Mouse (Mus musculus) neural tube, embryonic 15.5 days (tissue): ENCODE results near the gene Ifnar1. TPM values are rescaled to one million over a fixed set of nuclear protein-coding genes. Genes with fewer than 3 reads are reported as not detected.
A peak's percentile ranks its signal among the peaks of the same experiment; 100 is the strongest.
"Not testable (repeated sequence)": the region's sequence is repeated elsewhere in the genome, so short reads cannot be mapped to it uniquely, and the experiment has no call there.

ENCODE experiments used
- ATAC-seq: fragments of 200-750 bp; cut with Nextera tagmentation; 2 replicates; pipeline ENCODE4 v1.8.0; 2017; ENCODE audit warnings: mild to moderate bottlenecking, moderate TSS enrichment, moderate library complexity; ENCODE audit not compliant: low FRiP score
- H3K27ac ChIP-seq: fragments of 300-500 bp; sonication (generic); replicated peaks from 2 replicates; pipeline ENCODE4 v1.5.1; 2015; ENCODE audit warnings: mild to moderate bottlenecking, inconsistent platforms
- H3K27me3 ChIP-seq: fragments of 300-500 bp; sonication (generic); replicated peaks from 2 replicates; pipeline ENCODE4 v1.6.1; 2015; ENCODE audit warnings: inconsistent platforms
- H3K36me3 ChIP-seq: fragments of 300-500 bp; sonication (generic); 2 replicates; pipeline ENCODE4 v1.6.1; 2015; ENCODE audit warnings: inconsistent platforms
- H3K4me1 ChIP-seq: fragments of 300-500 bp; sonication (generic); 2 replicates; pipeline ENCODE4 v1.6.1; 2015; ENCODE audit warnings: inconsistent platforms
- H3K4me2 ChIP-seq: fragments of 300-500 bp; sonication (generic); 2 replicates; pipeline ENCODE4 v1.6.1; 2015; ENCODE audit warnings: inconsistent platforms, mild to moderate bottlenecking, moderate library complexity
- H3K4me3 ChIP-seq: fragments of 300-500 bp; sonication (generic); replicated peaks from 2 replicates; pipeline ENCODE4 v1.5.1; 2015; ENCODE audit warnings: mild to moderate bottlenecking, inconsistent platforms
- H3K9ac ChIP-seq: fragments of 300-500 bp; sonication (generic); replicated peaks from 2 replicates; pipeline ENCODE4 v1.6.1; 2015; ENCODE audit warnings: mild to moderate bottlenecking, inconsistent platforms
- H3K9me3 ChIP-seq: fragments of 300-500 bp; sonication (generic); replicated peaks from 2 replicates; pipeline ENCODE4 v1.6.1; 2016; ENCODE audit warnings: inconsistent platforms
- WGBS: fragments of 180-500 bp; shearing (Covaris S2); methylation state at CpG from one replicate; pipeline ENCODE4 v1.1.7; 2015; ENCODE audit warnings: mixed read lengths; 5-methylcytosine and 5-hydroxymethylcytosine counted together
- polyA plus RNA-seq: library from polyadenylated mRNA; unstranded; fragments of >200 nt; fragmentation: Nextera tagmentation; extraction: Ambion mirVana; gene quantifications from 2 replicates; pipeline ENCODE4 v1.2.1, GENCODE M21; 2015

The Ifnar1 gene
- 45.3 and 46.8 TPM in 2 replicates for polyA plus RNA-seq

DNA sequence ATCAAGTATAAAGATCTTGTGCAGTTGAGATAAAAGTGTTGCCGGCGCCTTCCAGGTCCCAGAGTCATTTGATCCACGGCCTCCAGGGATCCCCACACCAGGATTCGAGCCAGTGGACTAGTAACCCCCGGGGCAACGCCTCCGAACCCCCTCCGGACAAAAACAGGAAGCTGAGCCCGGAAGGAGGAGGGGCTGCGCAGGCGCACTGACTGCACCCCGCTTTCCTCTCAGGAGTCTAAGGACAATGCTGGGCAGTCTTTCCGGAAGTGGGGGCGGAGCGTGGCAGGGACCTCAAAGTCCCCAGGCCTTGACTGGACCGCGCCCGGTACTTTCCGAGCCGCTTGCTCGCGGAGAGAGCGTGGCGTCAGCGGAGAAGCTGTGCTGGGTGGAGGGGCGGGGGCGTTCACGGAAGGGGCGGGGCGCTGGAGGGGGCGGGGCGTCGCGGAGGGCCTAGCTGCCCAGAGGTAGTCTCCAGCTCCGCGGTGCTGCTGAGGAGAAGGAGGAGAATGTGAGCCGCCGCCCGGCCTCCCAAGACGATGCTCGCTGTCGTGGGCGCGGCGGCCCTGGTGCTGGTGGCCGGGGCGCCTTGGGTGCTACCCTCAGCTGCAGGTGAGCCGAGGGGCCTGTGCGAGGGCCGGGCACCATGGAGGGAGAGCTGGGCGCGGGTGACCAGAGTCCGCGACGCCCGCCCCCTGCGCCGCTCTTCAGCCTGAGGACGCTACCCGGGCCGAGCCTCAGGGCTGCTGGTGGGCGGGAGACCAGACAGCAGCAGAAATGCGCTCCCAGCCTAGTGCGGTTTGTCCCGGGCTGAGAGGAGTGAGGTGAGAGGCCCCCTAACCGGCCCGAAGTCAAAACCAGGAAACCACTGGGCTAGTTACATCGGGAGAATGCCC lies at the start of gene Ifnar1:
TSS of gene Ifnar1 (plus strand) at position 431 of the 893 bp plus-strand sequence.
- Histone ChIP-seq H3K9ac (peak within 1 kb of the TSS; percentile 100), H3K36me3 (peaks cover 9% of the 10 kb centered on the region), H3K4me1 (peaks cover 37% of the 10 kb centered on the region), H3K4me2 (peak within 1 kb of the TSS; percentile 68), H3K9me3 (no peaks in the 10 kb centered on the region), H3K27ac (peak within 1 kb of the TSS; percentile 96), H3K4me3 (peak within 1 kb of the TSS; percentile 97), H3K27me3 (no peaks in the 10 kb centered on the region)
- ATAC-seq = peak; percentile 99
- WGBS = under 1% methylated on average over 66 of the region's 68 CpGs

DNA sequence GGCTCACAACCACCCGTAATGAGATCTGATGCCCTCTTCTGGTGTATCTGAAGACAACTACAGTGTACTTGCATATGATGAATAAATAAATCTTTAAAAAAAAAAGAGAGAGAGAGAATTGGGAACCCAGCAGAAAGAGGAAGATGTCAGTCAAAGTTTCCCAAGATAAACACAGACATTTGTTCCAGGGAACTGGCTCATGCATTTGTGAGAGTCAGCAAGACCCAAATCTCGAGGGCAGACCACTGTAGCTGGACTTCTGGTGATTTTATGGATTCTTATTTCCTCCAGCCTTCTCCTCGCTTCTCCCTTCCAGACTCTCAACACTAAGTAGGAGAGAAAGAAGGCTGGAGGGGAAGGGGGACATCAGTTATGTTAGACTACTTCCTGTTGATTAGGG lies 47.0 kb upstream of the Ifnar1 start:
- Histone ChIP-seq H3K9ac (no peak overlapping the region), H3K4me1 (no peaks in the 10 kb centered on the region), H3K9me3 (no peaks in the 10 kb centered on the region), H3K36me3 (no peaks in the 10 kb centered on the region), H3K4me3 (no peak overlapping the region), H3K27me3 (no peaks in the 10 kb centered on the region), H3K4me2 (no peak overlapping the region), H3K27ac (no peak overlapping the region)
- no peak for ATAC-seq
- WGBS = 63% methylated on average over 3 of the region's 3 CpGs

DNA sequence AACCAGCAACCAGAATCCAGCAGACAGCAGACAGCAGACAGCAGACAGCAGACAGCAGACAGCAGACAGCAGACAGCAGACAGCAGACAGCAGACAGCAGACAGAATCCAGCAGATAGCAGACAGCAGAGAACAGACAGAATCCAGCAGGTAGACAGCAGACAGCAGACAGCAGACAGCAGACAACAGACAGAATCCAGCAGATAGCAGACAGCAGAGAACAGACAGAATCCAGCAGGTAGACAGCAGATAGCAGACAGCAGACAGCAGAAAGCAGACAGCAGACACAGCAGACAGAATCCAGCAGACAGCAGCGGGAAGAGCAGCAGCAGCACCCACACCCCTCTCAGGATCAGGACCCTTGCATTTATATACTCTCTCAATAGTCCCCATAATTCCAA lies 46.4 kb upstream of the Ifnar1 start:
- not testable (repeated sequence) for H3K4me2 ChIP-seq, H3K27ac ChIP-seq, H3K4me3 ChIP-seq, ATAC-seq, H3K9me3 ChIP-seq, H3K4me1 ChIP-seq, H3K27me3 ChIP-seq, H3K9ac ChIP-seq, H3K36me3 ChIP-seq
- WGBS = 86% methylated on average over 1 of the region's 1 CpGs

DNA sequence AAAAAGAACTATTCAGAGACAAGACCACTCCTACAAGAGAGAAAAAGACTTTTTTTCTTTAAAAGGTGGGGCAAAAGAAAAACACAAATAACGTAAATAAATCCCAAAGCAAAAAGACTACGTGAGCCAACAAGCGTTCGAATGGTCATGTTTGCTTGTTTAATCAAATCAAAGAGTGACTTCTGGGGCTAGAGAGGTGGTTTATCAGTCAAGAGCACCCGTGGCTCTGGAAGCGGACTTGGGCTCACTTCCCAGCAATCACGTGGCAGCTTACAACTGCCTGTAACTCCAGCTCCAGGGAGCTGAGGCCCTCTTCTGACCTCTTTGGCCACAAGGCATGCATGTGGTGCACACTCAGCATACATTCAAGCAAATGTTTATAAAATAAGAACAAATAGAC lies 43.7 kb upstream of the Ifnar1 start:
- Histone ChIP-seq H3K27ac (no peak overlapping the region), H3K27me3 (no peaks in the 10 kb centered on the region), H3K36me3 (no peaks in the 10 kb centered on the region), H3K9ac (no peak overlapping the region), H3K9me3 (no peaks in the 10 kb centered on the region), H3K4me2 (no peak overlapping the region), H3K4me3 (no peak overlapping the region), H3K4me1 (no peaks in the 10 kb centered on the region)
- ATAC-seq = no peak
- WGBS = 70% methylated on average over 7 of the region's 7 CpGs

DNA sequence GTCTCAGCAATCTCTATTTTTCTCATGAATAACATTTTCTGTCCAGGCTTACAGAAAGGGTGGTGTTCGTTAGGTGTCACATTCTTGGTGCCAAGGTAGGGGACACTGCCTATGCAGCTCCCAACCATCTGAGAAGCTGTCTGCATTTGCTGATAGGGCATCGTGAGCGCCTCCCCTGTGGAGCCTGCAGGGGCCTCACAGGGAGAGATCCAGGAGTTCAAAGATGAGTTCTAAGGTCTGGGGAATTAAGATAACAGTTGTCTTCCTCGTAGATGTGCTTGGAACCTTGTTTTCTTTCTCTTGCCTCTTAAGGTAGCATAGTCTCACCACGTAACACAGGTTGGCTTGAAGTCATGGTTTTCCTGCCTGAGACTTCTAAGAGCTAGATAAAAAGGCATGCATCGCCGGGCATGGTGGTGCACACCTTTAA lies 43.2 kb upstream of the Ifnar1 start:
- no peak overlapping the region for H3K4me2 ChIP-seq
- no peaks in the 10 kb centered on the region for H3K9me3 ChIP-seq
- no peak overlapping the region for H3K4me3 ChIP-seq
- WGBS = 84% methylated on average over 7 of the region's 7 CpGs
- no peak for ATAC-seq
- H3K27ac ChIP-seq = no peak overlapping the region
- H3K9ac ChIP-seq = no peak overlapping the region
- H3K4me1 ChIP-seq = no peaks in the 10 kb centered on the region
- H3K27me3 ChIP-seq = no peaks in the 10 kb centered on the region
- no peaks in the 10 kb centered on the region for H3K36me3 ChIP-seq

DNA sequence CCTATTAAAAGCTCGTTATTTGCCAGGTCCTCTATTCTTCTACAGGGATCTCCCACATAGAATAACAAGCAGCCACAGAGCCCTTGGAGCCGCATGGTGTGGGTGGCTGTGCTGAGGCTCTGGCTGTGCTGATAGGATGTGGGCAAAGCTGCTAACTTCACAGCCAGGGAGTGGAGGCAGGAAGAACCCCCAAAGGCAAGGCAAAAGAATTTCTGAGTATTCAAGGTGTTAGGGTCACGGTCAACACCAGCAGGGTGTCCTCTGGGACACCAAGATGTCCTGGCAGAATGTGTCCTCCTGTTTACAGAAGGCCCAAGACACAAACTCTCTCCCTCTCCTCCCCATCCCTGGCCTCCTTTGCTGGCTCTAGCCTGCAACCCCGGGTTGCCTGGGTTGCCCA lies 42.6 kb upstream of the Ifnar1 start:
- no peak overlapping the region for H3K4me3 ChIP-seq
- no peaks in the 10 kb centered on the region for H3K27me3 ChIP-seq
- 0 out of 2 replicates have a peak, but pooled peaks cover 2% of the 10 kb centered on the region for H3K4me1 ChIP-seq
- H3K9me3 ChIP-seq = no peaks in the 10 kb centered on the region
- no peak for ATAC-seq
- H3K36me3 ChIP-seq = no peaks in the 10 kb centered on the region
- no peak overlapping the region for H3K27ac ChIP-seq
- no peak overlapping the region for H3K4me2 ChIP-seq
- H3K9ac ChIP-seq = no peak overlapping the region
- 71% methylated on average over 4 of the region's 4 CpGs for WGBS

DNA sequence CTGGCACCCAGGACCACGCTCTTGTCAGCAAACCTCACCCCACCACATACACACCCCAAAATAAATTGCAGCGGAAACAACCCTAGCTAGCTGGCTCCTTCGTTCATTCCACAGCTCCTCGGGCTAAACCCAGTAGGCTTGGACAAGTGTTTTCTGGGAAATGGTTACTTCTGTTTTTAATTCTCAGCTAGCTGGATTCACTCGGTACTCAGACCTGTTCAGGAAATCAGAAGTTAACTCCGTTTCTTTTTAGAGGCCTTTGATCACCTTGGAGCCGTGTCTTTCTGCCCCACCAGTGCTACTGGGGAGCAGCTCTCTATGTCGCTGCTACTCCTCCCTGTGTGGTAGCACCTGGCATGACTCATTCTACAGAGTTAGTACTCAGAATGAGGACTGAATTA lies 41.8 kb upstream of the Ifnar1 start:
- H3K4me1 ChIP-seq = 0 out of 2 replicates have a peak, but pooled peaks cover 2% of the 10 kb centered on the region
- no peak overlapping the region for H3K9ac ChIP-seq
- H3K4me2 ChIP-seq = no peak overlapping the region
- H3K36me3 ChIP-seq = no peaks in the 10 kb centered on the region
- H3K4me3 ChIP-seq = no peak overlapping the region
- 83% methylated on average over 8 of the region's 8 CpGs for WGBS
- H3K27ac ChIP-seq = no peak overlapping the region
- H3K27me3 ChIP-seq = no peaks in the 10 kb centered on the region
- ATAC-seq = no peak
- no peaks in the 10 kb centered on the region for H3K9me3 ChIP-seq

DNA sequence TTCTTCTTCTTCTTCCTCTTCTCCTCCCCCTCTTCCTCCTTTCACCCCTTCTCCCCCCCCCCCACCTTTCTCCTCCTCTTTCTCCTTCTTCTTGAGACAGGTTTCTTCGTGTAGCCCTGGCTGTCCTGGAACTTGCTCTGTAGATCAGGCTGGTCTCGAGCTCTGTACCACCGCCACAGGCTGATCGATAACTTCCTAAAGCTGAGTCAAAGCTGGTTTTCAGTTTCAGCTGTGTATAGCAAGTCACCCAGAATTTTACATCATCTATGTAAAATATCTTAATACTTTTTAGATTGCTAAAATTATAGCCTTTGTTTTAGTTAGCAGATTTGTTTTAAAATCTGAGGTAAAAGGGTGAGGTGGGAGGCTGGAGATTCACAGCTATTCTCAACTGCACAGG lies 40.2 kb upstream of the Ifnar1 start:
- Histone ChIP-seq H3K9ac (no peak overlapping the region), H3K9me3 (no peaks in the 10 kb centered on the region)

DNA sequence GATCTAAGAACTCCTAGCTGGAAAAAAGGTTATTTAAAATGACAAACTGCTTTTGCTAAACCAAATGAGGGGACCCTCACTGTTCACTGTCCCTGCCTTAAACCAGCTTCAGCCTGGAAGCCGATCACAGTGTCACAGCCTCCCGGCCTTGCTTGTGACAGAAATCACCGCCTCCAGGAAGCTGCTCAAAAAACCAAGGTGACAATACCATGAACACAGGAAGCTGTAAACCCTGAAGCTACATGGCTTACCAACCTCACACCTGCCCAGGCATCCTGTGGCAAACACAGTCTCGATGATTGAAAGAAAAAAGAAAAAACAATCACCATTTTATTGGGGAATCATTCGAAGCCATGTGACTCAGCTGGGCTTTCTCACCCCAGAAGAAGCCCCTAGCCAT lies 39.5 kb upstream of the Ifnar1 start:
- Histone ChIP-seq H3K36me3 (no peaks in the 10 kb centered on the region), H3K27me3 (no peaks in the 10 kb centered on the region), H3K9me3 (no peaks in the 10 kb centered on the region), H3K9ac (no peak overlapping the region), H3K4me2 (no peak overlapping the region), H3K27ac (no peak overlapping the region), H3K4me3 (no peak overlapping the region), H3K4me1 (0 out of 2 replicates have a peak, but pooled peaks cover 2% of the 10 kb centered on the region)
- no peak for ATAC-seq
- 83% methylated on average over 5 of the region's 5 CpGs for WGBS

More for the DNA sequence above, 40.2 kb upstream of the Ifnar1 start:
- no peak for ATAC-seq
- Histone ChIP-seq H3K4me3 (no peak overlapping the region), H3K27me3 (no peaks in the 10 kb centered on the region), H3K27ac (no peak overlapping the region), H3K4me1 (0 out of 2 replicates have a peak, but pooled peaks cover 2% of the 10 kb centered on the region), H3K4me2 (no peak overlapping the region), H3K36me3 (no peaks in the 10 kb centered on the region)
- 80% methylated on average over 4 of the region's 4 CpGs for WGBS

DNA sequence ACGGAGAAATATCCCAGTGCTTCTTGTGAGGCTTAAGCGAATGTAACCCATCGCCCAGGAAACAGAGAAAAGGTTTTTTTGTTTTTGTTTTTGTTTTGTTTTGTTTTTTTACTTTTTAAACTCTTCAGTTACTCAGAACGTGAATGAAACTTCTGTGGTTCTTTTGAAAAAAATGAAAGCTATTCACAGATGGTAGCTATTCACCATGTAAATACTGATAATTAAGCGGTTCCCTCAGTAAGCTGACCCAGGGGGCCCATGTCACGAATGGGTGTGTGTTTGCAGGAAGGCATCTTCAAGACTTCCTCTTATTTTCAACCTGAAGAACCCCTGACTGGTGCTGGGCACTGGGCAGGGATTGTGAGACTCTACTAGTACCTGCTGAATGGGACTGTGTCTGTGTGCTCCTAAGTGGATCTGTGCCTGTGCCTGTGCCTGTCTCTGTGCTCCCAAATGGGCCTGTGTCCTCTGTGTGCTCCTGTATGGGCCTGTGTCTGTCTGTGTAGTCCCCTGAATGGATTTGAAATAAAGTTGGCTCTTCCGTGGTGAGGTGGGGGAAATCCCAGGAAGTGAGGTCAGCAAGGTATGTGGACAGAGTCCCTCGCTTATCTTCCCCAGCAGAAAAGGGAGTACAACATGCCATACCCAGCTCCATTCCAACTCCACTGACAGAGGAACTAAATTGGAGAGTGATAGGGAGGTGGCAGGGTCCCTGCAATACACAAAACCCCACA lies 38.1 kb upstream of the Ifnar1 start:
- H3K27ac ChIP-seq = no peak overlapping the region
- WGBS = 74% methylated on average over 8 of the region's 8 CpGs
- ATAC-seq = no peak
- H3K36me3 ChIP-seq = no peaks in the 10 kb centered on the region
- no peaks in the 10 kb centered on the region for H3K9me3 ChIP-seq
- no peak overlapping the region for H3K4me3 ChIP-seq
- no peak overlapping the region for H3K9ac ChIP-seq
- 0 out of 2 replicates have a peak, but pooled peaks cover 2% of the 10 kb centered on the region for H3K4me1 ChIP-seq
- H3K4me2 ChIP-seq = no peak overlapping the region
- no peaks in the 10 kb centered on the region for H3K27me3 ChIP-seq

DNA sequence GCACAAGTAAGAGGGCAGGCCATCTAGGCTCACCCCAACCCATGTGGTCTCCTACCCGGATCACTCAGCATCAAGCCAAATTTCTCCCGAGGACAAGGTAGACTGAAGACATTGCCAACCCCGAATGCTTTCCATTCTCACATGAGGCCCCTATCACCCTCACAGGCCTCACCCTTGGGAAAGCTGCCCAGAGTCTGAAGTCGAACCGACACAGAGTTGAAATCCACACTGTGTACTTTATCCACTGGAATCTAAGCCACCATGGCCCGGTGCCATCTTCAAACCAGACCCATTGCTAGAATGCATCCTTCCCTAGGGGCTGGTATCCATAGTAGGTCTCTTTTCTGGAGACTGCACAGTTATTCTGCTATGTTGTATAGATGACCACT lies 37.5 kb upstream of the Ifnar1 start:
- Histone ChIP-seq H3K4me1 (0 out of 2 replicates have a peak, but pooled peaks cover 2% of the 10 kb centered on the region), H3K36me3 (no peaks in the 10 kb centered on the region), H3K9me3 (no peaks in the 10 kb centered on the region), H3K27me3 (no peaks in the 10 kb centered on the region), H3K4me2 (no peak overlapping the region), H3K4me3 (no peak overlapping the region), H3K27ac (no peak overlapping the region), H3K9ac (no peak overlapping the region)
- no peak for ATAC-seq
- WGBS = 83% methylated on average over 6 of the region's 6 CpGs

DNA sequence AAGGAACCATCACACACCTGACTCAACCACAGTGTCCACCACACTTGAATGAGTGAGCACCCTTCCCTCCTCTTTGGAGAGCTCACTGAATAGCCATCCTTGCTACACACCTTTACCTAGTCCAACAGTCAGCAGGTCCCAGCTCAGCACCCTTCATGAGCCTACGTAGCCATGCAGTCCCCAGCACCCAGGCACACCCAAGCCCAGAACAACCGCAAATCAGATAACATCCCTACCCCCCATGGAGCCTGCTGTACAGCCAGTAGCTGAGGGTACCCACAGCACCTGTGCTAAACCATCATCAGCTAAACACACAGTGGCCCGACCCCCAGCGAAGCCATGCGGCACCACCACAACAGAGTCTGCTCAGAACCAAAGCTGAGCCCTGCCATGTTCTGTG lies 37.0 kb upstream of the Ifnar1 start:
- Histone ChIP-seq H3K27me3 (no peaks in the 10 kb centered on the region), H3K27ac (no peak overlapping the region), H3K9me3 (no peaks in the 10 kb centered on the region), H3K4me2 (no peak overlapping the region), H3K9ac (no peak overlapping the region), H3K4me1 (0 out of 2 replicates have a peak, but pooled peaks cover 2% of the 10 kb centered on the region), H3K36me3 (no peaks in the 10 kb centered on the region), H3K4me3 (no peak overlapping the region)
- no peak for ATAC-seq
- 93% methylated on average over 5 of the region's 5 CpGs for WGBS
